Mouse (Mus musculus) CD4-positive, CD25-positive, alpha-beta regulatory T cell, adult 4 months (primary cell): ENCODE measurements around the gene Ndufb2. TPM values are rescaled to one million over a fixed set of nuclear protein-coding genes. Genes with fewer than 3 reads are reported as not detected.

Experiments used
- ATAC-seq: one replicate; pipeline ENCODE4 v1.8.0; 2017
- polyA plus RNA-seq, 2 experiments: library from polyadenylated mRNA; unstranded; fragments of 100-300 nt; shearing (Covaris generic); gene quantifications; one replicate each; pipeline ENCODE4 v1.2.1; 2017

The Ndufb2 gene
- polyA plus RNA-seq, 2 experiments from 2014 or later, result 46.2 to 69.9 TPM

DNA sequence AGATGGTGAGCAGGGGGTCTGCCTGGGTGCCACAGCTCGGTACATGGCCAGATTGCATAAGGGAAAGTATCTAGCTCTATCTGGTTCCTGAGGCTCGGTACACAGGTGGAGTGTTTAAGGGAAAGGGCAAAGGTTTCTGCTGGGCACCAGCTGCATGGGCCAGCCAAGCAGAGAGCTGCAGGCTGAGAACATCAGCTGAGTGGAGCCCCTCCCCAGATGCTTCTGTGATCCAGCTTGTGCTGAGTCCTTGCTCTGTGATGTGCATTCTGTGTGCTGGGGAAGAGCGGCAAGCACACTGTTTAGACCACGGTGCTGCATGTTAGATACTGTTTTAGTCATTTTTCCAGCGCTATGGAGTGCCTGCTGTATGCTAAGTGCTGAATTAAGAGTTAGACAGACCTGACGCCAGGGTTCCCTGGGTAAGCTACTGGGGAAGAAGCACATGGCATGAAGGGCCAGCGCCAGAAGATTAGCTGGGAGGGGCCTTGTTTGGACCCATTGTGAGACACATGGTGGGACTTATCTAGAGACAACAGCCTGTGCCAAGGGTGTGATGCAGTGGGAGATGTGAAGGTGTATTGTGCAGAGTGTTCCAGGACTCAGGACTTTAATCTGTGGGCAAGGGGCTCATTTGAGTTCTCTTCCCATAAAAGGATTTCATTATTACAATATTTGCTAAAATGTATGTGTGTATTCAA lies 11.1 kb upstream of the Ndufb2 start:
- ATAC-seq, result no peak

DNA sequence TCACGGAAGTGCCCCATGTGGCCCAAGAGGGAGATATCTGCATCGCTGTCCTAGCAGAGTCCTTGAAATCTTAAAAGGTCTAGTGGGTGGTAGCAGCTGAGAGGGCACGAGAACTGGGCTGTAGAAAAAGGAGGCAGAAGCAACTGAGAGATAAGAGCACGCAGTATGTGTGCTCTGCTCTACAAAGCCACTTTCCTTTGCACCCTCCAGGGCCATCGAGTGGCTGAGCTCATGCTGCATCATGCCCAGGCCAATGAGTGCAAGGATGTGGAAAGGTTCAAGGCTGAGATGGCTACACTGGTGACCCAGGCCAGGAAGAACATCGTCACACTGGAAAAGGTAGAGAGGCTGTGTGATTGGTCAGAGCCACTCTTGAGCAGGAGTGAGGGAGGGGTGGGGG lies 6.9 kb upstream of the Ndufb2 start, which contains the start of gene Gm42420:
Gm42420 (plus strand) TSS at position 237 of the 400 bp plus-strand sequence.
- no peak for ATAC-seq

DNA sequence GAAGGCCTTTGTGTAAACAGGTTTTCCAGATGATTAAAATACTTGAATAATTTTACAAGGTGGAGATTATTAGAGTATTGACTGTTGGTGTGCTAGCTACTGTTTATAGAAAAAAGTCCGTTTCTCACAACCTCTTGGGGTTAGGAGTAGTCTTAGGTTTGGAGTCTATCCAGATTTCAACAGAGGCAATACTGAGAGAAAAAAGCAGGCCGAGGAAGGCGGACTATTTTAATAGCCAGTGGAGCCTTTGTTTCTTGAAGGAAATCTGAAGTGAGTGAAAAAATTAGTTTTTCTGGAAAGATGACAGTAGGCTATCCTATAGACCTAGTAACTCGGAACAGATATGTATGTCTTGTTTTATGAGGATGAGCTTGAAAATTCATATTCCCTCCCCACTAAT lies 893 bp upstream of the Ndufb2 start:
- no peak for ATAC-seq

DNA sequence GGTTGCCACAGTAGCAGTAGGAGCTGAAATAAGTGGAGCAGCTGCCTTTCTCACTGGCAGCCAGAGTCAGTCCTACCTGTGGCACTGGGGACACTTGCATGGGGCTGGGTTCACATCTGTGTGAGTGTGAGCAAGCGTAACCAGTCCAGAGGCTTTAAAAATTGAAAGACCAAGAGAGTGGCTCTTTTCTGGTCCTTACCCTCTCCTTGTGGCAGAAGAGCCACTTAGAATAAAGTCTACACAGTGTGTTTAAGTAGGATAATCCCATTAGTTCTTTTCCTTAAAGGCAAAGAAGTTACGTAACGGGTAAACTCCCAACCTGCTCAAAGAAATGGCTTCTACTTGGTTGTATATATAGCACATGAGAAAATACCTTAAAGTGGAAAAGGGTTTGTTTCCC lies 8.5 kb downstream of the Ndufb2 start:
- no peak for ATAC-seq

DNA sequence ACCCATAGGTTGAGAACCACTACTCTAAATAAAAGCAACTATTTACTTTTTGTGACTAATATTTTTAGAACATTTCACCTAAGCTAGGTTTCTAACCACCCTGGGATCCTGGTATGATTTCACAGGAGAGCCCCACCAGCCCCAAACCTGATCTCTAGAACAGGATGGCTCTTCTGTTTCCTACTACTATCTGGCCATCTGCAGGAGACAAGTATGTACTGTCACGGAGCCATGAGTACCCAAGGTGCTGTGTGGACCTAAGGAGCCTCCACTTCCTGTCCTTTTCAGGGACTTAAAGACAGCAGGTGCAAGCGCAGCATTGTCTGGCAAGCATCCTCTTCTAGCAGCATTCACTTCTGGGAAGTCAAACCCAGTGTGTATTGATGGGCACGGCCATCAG lies 9.5 kb downstream of the Ndufb2 start:
- ATAC-seq, result peak; percentile 42

DNA sequence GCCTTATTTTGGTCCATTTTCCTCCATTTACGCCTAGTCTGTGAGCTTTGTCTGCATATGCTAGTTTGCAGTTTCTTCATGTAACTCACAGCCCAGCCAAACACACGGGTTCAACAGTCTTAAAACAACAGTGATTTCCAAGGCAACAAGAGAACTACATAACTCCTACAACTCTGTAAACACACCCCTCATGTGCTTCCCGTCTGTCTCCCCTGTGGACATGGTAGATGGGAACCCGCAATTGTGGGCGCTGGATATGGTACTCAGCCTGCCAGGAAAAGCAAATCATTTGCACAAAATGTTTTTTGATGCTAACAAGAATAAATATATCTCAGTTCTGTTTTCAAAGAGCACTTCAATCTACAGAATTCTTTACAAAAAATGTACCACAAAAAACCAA lies 12.2 kb downstream of the Ndufb2 start:
- ATAC-seq, result no peak

DNA sequence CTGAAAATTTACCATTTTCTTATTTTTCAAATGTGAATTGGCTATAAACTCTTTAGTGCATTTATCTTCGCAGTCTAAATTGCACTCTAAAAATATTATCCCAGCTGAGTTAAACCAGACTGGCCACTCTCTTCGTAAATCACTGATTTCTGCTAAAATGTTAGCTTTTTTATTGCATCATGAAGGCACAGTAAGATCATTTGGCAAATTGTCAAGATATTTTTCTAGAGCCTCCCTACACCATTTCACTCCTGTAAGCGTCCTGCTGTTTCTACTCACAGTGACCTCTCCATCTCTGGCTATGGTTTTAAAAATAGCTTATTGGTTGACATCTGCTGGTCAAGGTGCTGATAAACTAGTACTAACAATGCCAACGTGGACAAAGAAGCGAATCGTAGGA lies 13.7 kb downstream of the Ndufb2 start:
- no peak for ATAC-seq

DNA sequence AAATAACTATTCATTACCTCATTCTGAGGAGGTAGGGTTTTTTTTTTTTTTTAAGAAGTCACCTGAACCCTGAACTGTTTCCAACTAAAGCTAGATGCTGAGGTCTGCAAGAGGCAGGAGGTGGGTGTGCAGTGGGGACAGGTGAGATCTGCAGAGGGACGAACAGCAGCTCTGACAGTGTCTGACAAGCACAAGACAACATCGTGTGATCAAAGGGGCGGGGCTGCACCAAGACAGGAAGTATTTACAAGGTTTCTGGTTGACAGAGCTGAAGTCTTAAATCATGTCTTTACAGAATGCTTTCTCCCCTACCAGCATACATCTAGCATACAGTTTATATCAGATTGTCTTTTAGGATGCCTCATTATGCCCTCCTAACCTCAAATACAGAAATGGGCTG lies 14.5 kb downstream of the Ndufb2 start:
- peak; percentile 94 for ATAC-seq

DNA sequence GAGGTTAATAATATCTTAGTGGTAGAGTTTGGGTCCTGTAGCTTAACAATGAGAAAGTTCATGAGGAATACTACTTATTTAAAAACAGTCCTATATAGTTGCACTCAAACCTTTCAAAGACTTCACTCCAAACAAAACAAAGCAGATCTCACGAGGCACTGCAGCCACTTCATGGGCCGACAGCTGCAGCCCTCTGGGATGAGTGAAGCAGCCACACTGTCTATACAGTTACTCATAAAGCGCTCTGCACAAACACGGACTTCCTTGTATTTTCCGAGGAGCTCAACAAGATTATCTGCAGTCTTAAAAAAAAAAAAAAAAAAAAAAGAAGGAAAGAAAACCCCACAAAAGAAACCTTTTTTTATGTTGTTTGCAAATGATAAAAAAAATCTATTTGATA lies 15.0 kb downstream of the Ndufb2 start:
- no peak for ATAC-seq

DNA sequence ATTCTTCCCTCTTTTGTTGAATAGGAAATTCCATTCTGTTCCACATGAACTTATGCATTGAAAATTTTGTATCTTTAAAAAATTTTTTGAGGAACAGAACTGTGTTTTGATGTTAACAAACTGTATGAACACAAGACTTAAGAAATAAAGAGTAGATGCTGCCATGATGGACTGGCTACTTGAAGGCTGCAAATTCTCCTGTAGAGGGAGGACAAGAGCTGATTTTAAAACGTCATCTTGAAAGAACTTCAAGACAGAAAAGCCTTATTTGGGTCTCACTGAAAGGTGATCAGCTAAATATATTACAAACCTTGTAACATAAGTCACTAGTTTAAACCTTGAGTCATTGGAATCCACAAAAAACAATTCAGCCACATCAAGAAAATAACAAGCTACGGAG lies 17.8 kb downstream of the Ndufb2 start:
- ATAC-seq, result no peak

DNA sequence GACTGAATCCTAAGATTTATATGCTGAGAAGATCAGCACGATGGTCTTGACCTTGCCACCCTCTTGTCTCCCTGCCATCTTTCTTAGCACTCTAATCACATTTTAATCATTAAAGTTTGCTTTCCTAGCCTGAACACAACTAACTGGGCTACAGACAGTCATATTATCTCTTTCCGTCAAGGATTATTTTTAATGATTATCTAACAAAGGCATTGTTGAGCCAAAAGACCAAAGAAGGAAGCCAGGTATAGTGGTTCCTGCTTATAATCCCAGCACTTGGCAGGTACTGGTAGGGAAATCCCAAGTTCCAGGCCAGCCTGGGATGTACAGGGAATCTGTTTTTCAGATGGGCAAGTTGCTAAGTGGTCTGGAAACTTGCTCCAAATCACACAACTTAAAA lies 18.9 kb downstream of the Ndufb2 start:
- no peak for ATAC-seq

Other genes starting within 250 kb of the Ndufb2 start
- 10 to 100 TPM; 37.0 to 55.1 TPM for gene Slc37a3, start 214.9 kb upstream of the Ndufb2 start, polyA plus RNA-seq
- gene Rab19, start 211.4 kb upstream of the Ndufb2 start, polyA plus RNA-seq, result 10 to 100 TPM; 65.0 to 65.3 TPM
- gene Mkrn1, start 172.1 kb upstream of the Ndufb2 start, polyA plus RNA-seq, result 10 to 100 TPM; 49.7 to 52.2 TPM
- gene Dennd2a, start 34.7 kb upstream of the Ndufb2 start, polyA plus RNA-seq, result under 1 TPM in 1 of 2 experiments, not detected in 1; 0.65 TPM
- gene Adck2, start 18.7 kb upstream of the Ndufb2 start, polyA plus RNA-seq, result 10 to 100 TPM; 27.8 to 29.7 TPM
- not detected for gene Gm42420, start 6.8 kb upstream of the Ndufb2 start, polyA plus RNA-seq
- gene Braf, start 132.9 kb downstream of the Ndufb2 start, polyA plus RNA-seq, result 10 to 100 TPM; 16.9 to 20.4 TPM
- gene Mrps33, start 218.4 kb downstream of the Ndufb2 start, polyA plus RNA-seq, result 100 to 1,000 TPM; 163 to 234 TPM